Mouse (Mus musculus) brain, embryonic 14.5 days (tissue): Measurements from ENCODE around the gene Lpp.

Source experiments
- CTCF ChIP-seq: fragments of 200-500 bp; IDR thresholded peaks from 2 replicates; pipeline ENCODE4 v1.5.1; 2012; ENCODE audit warnings: inconsistent platforms, mild to moderate bottlenecking, moderate library complexity, borderline replicate concordance; ENCODE audit not compliant: insufficient read depth, insufficient read length; ENCODE audit errors: extremely low read depth
- POLR2A ChIP-seq: fragments of 200-500 bp; IDR thresholded peaks from 2 replicates; pipeline ENCODE4 v1.6.1; 2012; ENCODE audit warnings: mild to moderate bottlenecking, inconsistent platforms, borderline replicate concordance; ENCODE audit not compliant: poor library complexity, insufficient read depth, insufficient read length, severe bottlenecking; ENCODE audit errors: extremely low read depth

DNA sequence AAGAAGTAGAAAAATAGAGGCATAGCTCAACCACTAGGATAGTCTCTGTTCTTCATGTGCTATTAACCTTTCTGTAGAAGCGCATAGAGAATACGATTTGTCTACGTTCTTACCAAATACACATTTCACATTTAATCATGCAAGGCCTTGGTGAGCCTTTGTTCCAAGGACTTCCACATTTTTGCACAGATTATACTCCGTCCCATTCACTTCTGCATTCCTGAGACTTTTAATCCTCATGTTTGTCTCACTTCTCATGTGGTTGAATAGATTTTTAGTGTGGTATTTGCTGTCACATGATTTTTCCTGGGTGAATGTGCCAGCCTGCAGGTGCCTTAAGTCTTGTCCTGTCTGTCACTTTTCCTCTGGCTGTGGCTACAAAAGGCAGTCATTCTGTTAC is 586.1 kb downstream of the Lpp start:
- TF ChIP-seq CTCF (no peak), POLR2A (no peak)
